Mouse (Mus musculus) adrenal gland, adult 10 weeks (tissue): ENCODE data around the gene Arhgap33. TPM values are rescaled to one million over a fixed set of nuclear protein-coding genes. Genes with fewer than 3 reads are reported as not detected.

Experiments
- polyA plus RNA-seq: library from polyadenylated mRNA; stranded (reverse); fragments of 350-450 nt; fragmentation: Illumina TruSeq; extraction: RNeasy Lipid Tissue Mini Kit (QIAGEN cat#74804); gene quantifications from one replicate; pipeline ENCODE4 v1.2.3, GENCODE M21; 2014; ENCODE audit warnings: low read depth, low replicate concordance

Arhgap33 gene
- polyA plus RNA-seq: 0.23 TPM

GRCm38 (mm10) chr7:30534633-30535577 is at the start of gene Arhgap33:
Gene Arhgap33 (minus strand): TSS chr7:30535060.

DNA sequence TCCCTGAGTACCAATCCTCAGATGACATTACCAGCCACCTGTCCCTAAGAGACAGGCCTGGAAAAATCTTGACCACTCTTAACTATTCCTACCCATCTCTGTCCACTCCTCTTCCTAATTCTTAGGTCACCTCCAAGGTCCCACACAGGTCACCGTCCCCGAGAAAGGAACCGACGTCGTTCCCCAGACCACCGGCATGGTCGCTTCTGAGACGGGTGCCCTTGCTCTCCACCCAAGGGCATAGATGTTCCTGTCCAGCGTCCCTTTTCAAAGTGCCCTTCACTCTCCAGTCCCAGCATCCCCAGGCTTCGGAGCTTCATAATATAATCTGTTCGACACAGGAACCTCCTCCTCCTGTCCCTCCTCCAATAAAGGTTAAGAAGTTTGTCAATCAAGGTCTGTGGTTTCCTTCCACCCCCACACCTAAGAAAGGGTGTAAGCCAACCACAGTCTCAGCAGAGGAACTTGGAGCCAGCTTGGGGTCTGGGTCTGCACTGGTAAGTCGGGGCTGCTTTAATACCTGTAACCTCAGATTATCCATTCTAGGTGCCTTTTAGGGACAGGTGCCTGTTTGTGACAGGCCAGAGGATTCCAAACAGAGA is 30.2 kb upstream of the Arhgap33 start, which contains the start of gene Igflr1:
TSS of gene Igflr1 (plus strand) at position 458 of the 602 bp plus-strand sequence.

DNA sequence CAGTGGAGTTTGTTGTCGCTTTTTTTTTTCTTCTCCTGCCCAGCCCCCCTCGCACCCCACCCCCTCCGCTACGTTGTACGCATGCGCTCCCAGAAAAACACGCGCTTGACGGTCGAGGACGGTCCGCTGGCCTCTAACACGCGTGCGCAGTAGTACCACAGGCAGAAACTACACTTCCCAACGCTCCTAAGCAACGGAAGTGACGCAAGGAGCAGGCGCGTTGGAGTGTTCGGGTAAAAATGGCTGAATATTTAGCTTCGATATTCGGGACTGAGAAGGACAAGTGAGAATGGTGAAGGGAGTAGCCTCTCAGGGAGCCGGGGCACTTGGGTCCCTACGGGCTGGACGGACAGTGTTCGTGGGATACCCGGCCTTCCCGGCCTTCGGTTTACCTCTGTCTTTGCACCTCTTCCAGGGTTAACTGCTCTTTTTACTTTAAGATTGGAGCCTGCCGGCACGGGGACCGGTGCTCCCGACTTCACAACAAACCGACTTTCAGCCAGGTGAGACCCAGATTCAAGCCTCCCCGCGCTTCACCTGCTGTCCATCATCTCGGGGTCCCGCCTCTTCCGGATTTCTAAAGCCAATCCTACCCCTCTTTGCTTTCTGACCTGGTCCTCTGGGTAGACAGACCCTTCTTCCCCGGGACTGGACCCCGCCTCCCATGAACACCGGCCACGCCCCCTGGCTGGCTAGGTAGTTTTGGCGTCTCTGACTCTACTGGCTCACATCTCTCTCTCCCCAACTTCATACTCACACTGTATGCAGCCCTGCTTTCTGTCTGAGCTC is 28.5 kb upstream of the Arhgap33 start, which contains the start of the genes U2af1l4, Gm49396 and Psenen:
TSS of gene U2af1l4 (plus strand) at position 185 of the 789 bp plus-strand sequence.
TSS of gene Gm49396 (plus strand) at position 228 of the 789 bp plus-strand sequence.
TSS of gene Psenen (minus strand) at position 511 of the 789 bp plus-strand sequence.

DNA sequence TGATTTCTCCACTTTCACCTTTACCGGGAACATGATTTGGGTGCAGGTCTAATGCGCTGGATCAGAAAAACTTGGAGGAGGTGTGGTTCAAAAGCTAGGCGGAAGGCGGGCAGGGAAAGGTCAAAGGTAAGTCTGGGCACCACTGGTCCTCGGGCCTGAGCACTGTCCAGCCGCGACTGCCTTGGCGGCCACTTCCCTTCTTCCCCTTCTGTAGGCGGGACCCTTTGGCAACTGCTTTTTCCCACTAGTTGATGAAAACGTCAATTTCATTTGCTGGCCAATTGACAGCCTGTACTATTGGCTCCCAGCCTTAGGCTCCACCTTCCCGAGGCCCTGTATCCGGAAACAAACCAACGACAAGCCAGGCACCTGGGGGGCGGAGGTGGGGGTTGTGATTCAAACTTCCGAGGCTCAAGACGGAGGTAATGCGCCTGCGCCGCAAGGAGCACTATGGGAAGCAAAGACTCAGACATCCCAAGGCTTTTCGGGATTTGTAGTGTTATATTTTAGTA is 24.6 kb upstream of the Arhgap33 start, which contains the start of gene Lin37:
TSS of gene Lin37 (minus strand) at position 396 of the 512 bp plus-strand sequence.

DNA sequence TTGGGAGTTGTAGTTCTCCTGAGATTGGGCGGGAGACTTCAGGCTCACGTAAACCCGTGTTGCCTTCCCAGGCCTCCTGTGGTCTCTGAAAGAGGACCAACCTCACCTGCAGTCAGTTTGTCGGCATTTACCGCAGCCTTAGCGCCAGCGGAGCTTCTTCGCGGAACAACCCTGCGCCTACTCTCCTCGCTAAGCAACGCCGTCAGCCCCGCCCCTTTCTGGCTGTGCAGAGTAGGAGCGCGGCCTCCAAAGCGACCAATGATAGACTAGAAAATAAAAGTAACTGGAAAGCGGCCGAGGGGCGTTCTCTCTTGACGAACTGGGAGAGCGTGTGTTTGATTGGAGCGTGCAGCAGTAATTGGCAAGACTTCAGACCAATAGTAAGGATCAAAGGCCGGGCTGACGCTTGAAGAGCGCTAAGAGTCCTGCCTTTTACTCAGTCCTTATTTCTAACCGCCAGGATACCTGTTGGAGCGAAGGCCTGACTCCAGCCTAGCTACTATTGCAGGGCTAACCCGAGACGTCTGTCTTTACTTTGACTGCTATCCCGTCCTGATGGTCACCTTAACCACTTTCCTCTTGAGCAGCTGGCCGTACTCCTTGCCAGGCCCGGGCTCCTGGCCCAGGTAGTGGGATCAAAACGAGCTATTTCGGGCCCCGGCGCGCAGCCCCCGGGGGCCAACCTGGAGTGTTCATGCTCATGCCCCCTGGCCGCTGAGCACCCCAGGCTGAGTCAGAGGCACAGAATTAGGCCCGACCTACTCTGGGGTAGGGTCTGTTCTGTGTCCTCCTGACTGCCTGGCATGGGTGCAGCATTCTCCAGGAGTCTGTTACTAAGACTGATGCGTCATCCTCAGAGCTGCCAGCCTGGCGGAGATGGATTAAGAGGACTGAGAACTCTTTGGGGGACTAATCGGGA is 17.5 kb upstream of the Arhgap33 start, which contains the start of the genes Hspb6 and Proser3:
TSS of gene Hspb6 (plus strand) at position 77 of the 919 bp plus-strand sequence.
TSS of gene Proser3 (minus strand) at position 198 of the 919 bp plus-strand sequence.

DNA sequence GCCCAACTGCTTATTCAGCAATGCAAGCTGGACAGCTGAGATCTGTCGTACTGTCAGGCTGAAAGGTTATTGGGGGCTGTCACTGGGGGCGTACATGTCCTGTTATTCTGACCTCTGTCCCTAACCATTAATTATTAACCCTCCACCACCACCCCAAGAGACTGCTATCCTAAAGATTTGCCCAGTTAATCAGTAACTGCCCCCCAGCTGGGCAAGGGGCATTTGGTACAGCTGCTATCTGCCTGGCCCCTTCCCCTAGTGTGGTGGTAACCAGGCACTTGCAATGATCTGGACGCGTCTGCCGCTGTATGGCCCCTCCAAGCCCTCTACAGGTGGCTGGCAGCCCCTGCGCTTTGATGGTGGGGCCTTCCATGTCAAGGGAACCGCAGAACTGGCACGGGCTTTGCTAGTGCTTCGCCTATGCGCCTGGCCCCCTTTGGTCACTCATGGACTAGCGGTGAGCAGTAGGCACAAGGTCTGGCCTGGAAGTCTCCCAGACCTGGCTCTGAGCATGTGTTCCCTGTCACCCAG is 41.4 kb downstream of the Arhgap33 start, which contains the start of gene Prodh2:
TSS of gene Prodh2 (plus strand) at position 222 of the 531 bp plus-strand sequence.

Other genes with a start within 250 kb of the Arhgap33 start
- 14.6 TPM for gene Clip3, start 243.3 kb downstream of the Arhgap33 start, polyA plus RNA-seq
- gene Alkbh6, start 226.3 kb downstream of the Arhgap33 start, polyA plus RNA-seq: 5.4 TPM
- gene Syne4, start 220.3 kb downstream of the Arhgap33 start, polyA plus RNA-seq: 2.3 TPM
- gene E130208F15Rik, start 213.3 kb downstream of the Arhgap33 start, polyA plus RNA-seq: 1.2 TPM
- gene Sdhaf1, start 211.2 kb downstream of the Arhgap33 start, polyA plus RNA-seq: 3.0 TPM
- 1.4 TPM for gene Lrfn3, start 172.3 kb downstream of the Arhgap33 start, polyA plus RNA-seq
- 3.2 TPM for gene Tyrobp, start 121.3 kb downstream of the Arhgap33 start, polyA plus RNA-seq
- not detected for gene Hcst, start 115.2 kb downstream of the Arhgap33 start, polyA plus RNA-seq
- not detected for gene Nfkbid, start 113.3 kb downstream of the Arhgap33 start, polyA plus RNA-seq
- 8.6 TPM for gene Aplp1, start 89.5 kb downstream of the Arhgap33 start, polyA plus RNA-seq
- gene Kirrel2, start 77.4 kb downstream of the Arhgap33 start, polyA plus RNA-seq: not detected
- gene Nphs1, start 76.7 kb downstream of the Arhgap33 start, polyA plus RNA-seq: not detected
- gene Prodh2, start 41.4 kb downstream of the Arhgap33 start, polyA plus RNA-seq: not detected
- 50.0 TPM for gene Hspb6, start 17.1 kb upstream of the Arhgap33 start, polyA plus RNA-seq
- gene Proser3, start 17.2 kb upstream of the Arhgap33 start, polyA plus RNA-seq: 1.5 TPM
- 6.5 TPM for gene Lin37, start 24.8 kb upstream of the Arhgap33 start, polyA plus RNA-seq
- gene U2af1l4, start 28.2 kb upstream of the Arhgap33 start, polyA plus RNA-seq: 13.9 TPM
- 3.4 TPM for gene Gm49396, start 28.3 kb upstream of the Arhgap33 start, polyA plus RNA-seq
- gene Psenen, start 28.6 kb upstream of the Arhgap33 start, polyA plus RNA-seq: 31.7 TPM
- gene Igflr1, start 30.4 kb upstream of the Arhgap33 start, polyA plus RNA-seq: not detected
- 5.8 TPM for gene Kmt2b, start 53.7 kb upstream of the Arhgap33 start, polyA plus RNA-seq
- gene Zbtb32, start 63.8 kb upstream of the Arhgap33 start, polyA plus RNA-seq: not detected
- not detected for gene Upk1a, start 77.8 kb upstream of the Arhgap33 start, polyA plus RNA-seq
- gene Cox6b1, start 91.1 kb upstream of the Arhgap33 start, polyA plus RNA-seq: 1,385 TPM
- gene Etv2, start 100.8 kb upstream of the Arhgap33 start, polyA plus RNA-seq: not detected
- not detected for gene Rbm42, start 115.3 kb upstream of the Arhgap33 start, polyA plus RNA-seq
- 2.0 TPM for gene Haus5, start 129.9 kb upstream of the Arhgap33 start, polyA plus RNA-seq
- gene Pmis2, start 136.5 kb upstream of the Arhgap33 start, polyA plus RNA-seq: not detected
- gene 2200002J24Rik, start 163.9 kb upstream of the Arhgap33 start, polyA plus RNA-seq: not detected
- gene Atp4a, start 177.1 kb upstream of the Arhgap33 start, polyA plus RNA-seq: not detected
- gene Tmem147, start 194.5 kb upstream of the Arhgap33 start, polyA plus RNA-seq: 14.1 TPM
- not detected for gene Gapdhs, start 208.6 kb upstream of the Arhgap33 start, polyA plus RNA-seq
- 12.7 TPM for gene Sbsn, start 216.4 kb upstream of the Arhgap33 start, polyA plus RNA-seq
- 7.0 TPM for gene Dmkn, start 228.7 kb upstream of the Arhgap33 start, polyA plus RNA-seq